Mouse (Mus musculus) MN1 (cell line): ENCODE data around the gene Ak5.
"Not testable (repeated sequence)": the region's sequence is repeated elsewhere in the genome, so short reads cannot be mapped to it uniquely, and the experiment has no call there.

Experiments
- DNase-seq: peaks from one replicate; pipeline ENCODE4 v3.0.0-alpha.2; 2016; ENCODE audit warnings: low spot score

Ak5 gene

GRCm38 (mm10) chr3:152668239-152668638 lies at the start of gene Ak5:
Gene Ak5 (minus strand): TSS chr3:152668360.
- peak; percentile 15 for DNase-seq

GRCm38 (mm10) chr3:152713991-152714902 lies 46.1 kb upstream of the Ak5 start, which contains the start of gene Pigk:
Gene Pigk (plus strand): TSS chr3:152714100.
- DNase-seq, result peak; percentile 90

GRCm38 (mm10) chr3:152712957-152713356 lies 44.8 kb upstream of the Ak5 start:
- peak; percentile 16 for DNase-seq

- no peak for DNase-seq
Observed at GRCm38 (mm10) chr3:152709936-152710335, 41.8 kb upstream of the Ak5 start.

DNA sequence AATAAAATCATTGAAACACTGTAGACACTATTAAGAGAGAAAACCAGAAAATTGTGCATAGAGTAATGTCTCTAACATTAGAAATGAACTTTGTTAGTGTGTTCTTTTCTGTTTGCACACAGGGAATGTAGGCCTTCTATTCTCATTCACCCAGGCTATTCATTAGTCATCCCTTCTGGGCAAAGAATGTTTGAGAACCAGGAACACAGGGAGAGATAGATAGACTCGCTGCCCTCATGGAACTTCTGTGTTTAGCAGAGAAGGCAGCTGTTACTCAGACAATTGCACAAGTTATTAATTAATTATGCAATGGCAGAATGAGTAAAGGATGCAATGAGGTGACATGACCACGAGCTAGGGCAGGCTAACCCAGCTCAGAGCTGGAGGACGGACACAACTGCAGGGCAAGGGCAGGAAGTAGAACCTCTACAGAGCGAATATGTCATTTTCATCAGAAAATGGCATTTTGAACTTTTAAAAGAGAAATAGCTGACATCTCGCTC lies 39.2 kb upstream of the Ak5 start:
- DNase-seq, result no peak

DNA sequence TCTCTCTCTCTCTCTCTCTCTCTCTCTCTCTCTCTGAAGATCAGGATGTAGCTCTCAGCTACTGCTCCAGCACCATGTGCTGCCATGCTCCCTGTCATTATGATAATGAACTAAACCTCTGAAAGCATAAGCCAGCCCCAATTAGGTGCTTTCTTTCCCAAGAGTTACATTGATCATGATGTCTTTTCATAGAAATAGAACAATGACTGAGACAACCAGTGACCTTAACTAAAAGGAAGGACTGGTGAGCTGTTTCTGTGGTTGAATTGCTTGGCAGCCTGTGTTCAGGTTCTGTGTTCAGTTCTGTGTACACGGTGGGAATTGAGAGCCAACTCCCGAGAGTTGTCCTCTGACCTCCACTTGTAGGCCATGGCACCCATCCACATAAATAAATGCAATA lies 38.7 kb upstream of the Ak5 start:
- no peak for DNase-seq

- DNase-seq, result no peak
Observed at GRCm38 (mm10) chr3:152705826-152706225, 37.7 kb upstream of the Ak5 start.

- DNase-seq, result peak; percentile 83
Observed at GRCm38 (mm10) chr3:152702274-152702843, 34.2 kb upstream of the Ak5 start.

DNA sequence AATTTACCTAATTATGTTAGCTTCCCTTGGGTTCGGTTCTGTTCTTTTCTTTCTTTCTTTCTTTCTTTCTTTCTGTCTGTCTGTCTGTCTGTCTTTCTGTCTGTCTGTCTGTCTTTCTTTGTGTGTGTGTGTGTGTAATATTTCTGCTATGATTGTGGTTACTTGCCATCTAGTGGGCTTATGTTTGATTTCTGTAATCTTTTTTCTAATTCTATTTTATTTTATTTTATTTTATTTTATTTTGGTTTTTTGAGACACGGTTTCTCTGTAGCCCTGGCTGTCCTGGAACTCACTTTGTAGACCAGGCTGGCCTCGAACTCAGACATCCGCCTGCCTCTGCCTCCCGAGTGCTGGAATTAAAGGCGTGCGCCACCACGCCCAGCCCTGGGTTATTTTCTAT lies 33.4 kb upstream of the Ak5 start:
- not testable (repeated sequence) for DNase-seq

GRCm38 (mm10) chr3:152699261-152699660 lies 31.1 kb upstream of the Ak5 start:
- DNase-seq, result no peak

GRCm38 (mm10) chr3:152698017-152698416 lies 29.9 kb upstream of the Ak5 start:
- DNase-seq, result no peak

- DNase-seq, result no peak
Observed at GRCm38 (mm10) chr3:152694950-152695349, 26.8 kb upstream of the Ak5 start.

DNA sequence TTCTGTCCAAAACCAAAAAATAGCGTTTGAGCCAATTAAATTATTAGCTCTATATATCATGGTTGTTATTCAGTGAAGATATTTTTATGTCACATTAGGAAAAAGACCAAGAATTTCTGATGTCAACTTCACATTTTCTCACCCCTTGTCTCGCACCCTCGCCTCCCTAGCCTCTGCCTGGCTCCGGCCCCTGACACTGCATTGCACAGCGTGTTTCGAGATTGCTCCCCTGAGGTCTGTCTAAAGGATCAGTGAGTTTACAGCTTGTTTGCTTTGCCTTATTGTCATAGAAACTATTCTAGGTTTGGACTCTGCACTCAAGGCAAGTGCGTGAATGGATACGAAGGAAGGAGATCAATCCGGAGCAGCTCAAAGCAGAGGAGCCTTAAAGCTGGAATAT lies 20.9 kb upstream of the Ak5 start:
- no peak for DNase-seq

DNA sequence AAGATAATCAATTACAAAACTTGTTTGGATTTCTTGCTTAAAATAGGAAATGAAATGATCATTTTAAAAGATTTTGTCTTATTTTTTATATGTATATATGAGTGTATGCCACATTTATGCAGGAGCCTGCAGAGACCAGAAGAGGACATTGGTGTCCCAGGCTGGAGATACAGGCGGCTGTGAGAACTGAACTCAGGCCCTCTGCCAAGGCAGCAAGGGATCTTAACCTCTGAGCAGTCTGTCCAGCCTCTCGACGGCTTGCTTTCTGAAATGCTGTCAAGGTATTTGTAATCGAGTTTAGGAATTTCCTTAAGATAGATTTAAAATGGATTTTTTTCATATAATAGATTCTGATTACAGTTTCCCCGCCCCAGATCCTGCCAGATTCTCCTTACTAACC lies 20.4 kb upstream of the Ak5 start:
- no peak for DNase-seq

DNA sequence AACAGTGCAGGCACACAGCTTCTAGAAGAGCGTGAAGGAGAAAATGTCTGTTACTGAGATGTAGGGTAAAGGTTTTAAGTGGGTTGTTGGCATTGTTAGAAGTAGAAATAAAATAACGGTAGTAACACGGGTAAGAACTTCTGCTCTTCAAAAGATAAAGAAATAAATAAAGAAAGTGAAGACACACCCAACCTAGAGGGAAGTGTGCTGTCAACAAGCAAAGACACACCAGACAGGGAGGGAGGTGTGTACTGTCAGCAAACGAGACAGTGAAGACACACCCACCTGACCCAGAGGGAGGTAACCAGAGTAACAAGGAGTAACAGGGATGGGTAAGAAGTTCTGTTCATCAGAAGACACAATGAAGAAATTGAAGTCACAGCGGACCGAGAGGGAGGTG lies 6.5 kb upstream of the Ak5 start:
- no peak for DNase-seq

DNA sequence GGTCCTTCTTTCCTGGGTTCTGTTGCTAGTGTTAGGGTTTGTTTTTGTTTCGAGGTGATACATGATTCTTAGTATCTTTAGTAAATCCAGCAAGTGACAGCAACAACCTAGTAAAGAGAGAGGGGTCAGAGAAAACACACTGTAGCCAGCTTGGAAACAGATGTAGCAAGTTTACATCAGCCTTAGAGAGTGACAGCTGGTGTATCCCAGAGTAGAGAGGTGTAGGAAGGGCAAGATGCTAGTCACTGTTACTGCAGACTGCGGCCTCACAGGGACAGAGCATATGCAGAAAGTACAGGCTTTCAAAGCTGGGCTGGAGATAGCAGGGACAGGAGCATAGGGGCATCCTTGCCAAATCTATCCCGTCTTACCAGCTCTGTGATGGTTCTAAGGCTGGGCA lies 1.6 kb upstream of the Ak5 start:
- no peak for DNase-seq

DNA sequence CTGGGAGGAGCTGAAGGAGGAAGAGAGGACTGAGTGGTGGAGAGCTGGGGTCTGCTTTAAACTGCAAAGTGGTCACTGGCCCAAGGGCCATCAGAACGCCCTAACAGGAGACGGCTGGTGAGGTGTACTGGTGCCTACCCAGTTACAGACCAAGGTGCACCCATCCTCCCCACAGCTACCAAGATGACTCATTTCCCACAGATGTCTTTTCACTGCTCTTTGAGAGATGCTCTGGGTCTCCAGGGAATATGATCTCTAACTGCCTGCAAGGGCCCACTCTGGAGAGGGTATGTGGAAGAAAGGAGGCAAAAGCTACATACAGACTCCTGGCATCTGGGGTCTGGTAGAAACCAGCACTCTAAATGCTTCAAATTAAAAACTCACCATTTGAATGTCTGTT lies 633 bp upstream of the Ak5 start:
- DNase-seq, result peak; percentile 75

DNA sequence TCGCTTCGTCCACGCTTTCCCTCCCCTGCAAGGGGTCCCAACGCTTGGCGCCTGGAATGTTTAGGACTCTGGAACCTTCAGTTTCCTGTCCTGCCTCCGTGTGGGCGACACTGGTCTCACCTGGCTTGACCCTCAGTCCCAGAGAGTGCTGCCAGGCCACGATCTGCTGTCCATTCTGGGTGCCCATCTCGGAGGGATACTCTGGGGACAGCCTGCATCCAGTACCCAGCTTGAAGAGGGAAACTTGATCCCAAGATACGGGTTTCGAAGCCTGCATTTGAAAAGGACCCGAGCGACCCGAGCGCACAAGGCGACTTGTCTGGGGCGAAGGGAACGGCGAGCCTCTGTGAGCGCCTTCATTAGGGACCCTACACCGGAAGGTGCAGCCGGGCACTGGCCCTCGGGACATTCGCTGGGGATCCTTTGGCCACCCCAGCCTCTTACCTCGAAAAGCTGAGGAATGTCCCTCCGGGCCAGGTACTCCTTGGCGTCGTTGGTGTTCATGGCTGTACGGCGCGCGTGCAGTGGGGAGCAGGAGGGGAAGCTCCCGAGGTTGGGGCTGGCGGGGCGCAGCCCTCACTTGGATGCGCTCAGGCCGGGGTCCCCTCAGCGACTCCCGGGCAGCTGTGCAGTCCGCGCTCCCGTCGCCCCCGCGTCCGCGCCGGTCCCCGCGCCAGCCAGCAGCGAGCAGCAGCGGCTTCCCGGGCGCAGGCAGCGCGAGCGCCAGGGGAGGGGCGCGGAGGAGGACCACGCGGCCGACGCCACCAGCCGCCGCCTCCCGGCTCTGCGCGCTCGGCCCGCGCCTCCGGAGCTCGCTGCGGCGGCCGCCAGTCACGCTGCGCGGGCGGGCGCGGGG lies 576 bp downstream of the Ak5 start:
- peak; percentile 56 for DNase-seq

GRCm38 (mm10) chr3:152666991-152667355 lies 1.2 kb downstream of the Ak5 start:
- DNase-seq, result no peak

GRCm38 (mm10) chr3:152658592-152658991 lies 9.6 kb downstream of the Ak5 start:
- DNase-seq, result no peak

DNA sequence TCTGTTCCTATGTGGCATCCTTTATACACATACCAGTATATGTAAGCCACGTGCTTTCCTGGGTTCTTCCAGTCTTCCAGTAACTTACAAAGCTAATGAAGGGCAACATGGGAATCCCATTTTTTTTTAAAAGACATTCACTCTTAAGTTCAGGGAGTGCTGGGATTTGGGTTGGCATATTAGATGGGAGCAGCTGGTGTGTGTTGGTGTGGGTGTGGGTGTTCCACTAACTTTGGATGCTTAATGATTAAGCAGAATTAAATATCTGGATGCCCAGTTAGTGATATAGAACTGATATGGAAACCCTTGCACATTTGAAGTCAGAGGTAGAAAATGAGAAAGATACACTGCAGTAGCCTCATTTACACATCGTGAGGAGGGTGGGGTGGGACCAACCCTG lies 16.2 kb downstream of the Ak5 start:
- DNase-seq, result no peak

DNA sequence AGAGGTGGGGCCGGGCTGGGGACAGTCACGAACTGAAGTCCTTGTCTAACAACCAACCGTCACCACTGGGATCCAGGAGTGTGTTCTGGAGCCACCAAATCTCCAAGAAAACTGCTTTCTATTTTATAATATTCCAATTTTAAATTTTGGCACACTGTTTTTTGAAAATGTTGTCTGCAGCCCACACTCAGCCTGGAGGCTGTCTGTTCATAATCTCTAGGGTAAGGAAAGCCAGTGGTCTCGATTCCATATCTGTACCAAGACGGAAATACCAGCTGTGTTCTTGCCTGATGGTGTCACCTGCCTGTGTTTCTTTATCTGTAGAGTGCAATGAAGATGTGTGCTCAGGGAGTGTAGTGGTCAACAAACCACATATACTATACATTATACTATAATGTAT lies 23.6 kb downstream of the Ak5 start:
- no peak for DNase-seq
